Mouse (Mus musculus) skeletal muscle tissue, adult 2 months (tissue): ENCODE data around the gene Actn4.
A peak's percentile ranks its signal among the peaks of the same experiment; 100 is the strongest.
"Not testable (repeated sequence)": the region's sequence is repeated elsewhere in the genome, so short reads cannot be mapped to it uniquely, and the experiment has no call there.

Experiments used
- DNase-seq: peaks from one replicate; pipeline ENCODE4 v3.0.0-alpha.2; 2012; ENCODE audit warnings: low read depth, low spot score

Gene Actn4

GRCm38 (mm10) chr7:28886486-28886885 is 75.7 kb downstream of the Actn4 start:
- no peak for DNase-seq

GRCm38 (mm10) chr7:28883704-28884103 is 78.4 kb downstream of the Actn4 start:
- DNase-seq, result not testable (repeated sequence)

- DNase-seq, result no peak
Measured at GRCm38 (mm10) chr7:28883039-28883438, 79.1 kb downstream of the Actn4 start.

- no peak for DNase-seq
Measured at GRCm38 (mm10) chr7:28881199-28881598, 80.9 kb downstream of the Actn4 start, which contains the start of gene Capn12. Capn12 (plus strand) TSS chr7:28881422.

- no peak for DNase-seq
Measured at GRCm38 (mm10) chr7:28880554-28880953, 81.6 kb downstream of the Actn4 start.

- DNase-seq, result no peak
Measured at GRCm38 (mm10) chr7:28879606-28880005, 82.5 kb downstream of the Actn4 start.

- peak; percentile 64 for DNase-seq
Measured at GRCm38 (mm10) chr7:28877856-28878255, 84.3 kb downstream of the Actn4 start.

- DNase-seq, result no peak
Measured at GRCm38 (mm10) chr7:28877155-28877554, 85.0 kb downstream of the Actn4 start.

GRCm38 (mm10) chr7:28876099-28876498 is 86.0 kb downstream of the Actn4 start:
- DNase-seq, result no peak

GRCm38 (mm10) chr7:28874565-28874964 is 87.6 kb downstream of the Actn4 start:
- DNase-seq, result no peak

- no peak for DNase-seq
Measured at GRCm38 (mm10) chr7:28870901-28871664, 91.1 kb downstream of the Actn4 start.

GRCm38 (mm10) chr7:28867508-28868340 is 94.4 kb downstream of the Actn4 start:
- peak; percentile 83 for DNase-seq

- DNase-seq, result no peak
Measured at GRCm38 (mm10) chr7:28866769-28867507, 95.2 kb downstream of the Actn4 start.

- peak; percentile 66 for DNase-seq
Measured at GRCm38 (mm10) chr7:28865481-28866300, 96.4 kb downstream of the Actn4 start.

- no peak for DNase-seq
Measured at GRCm38 (mm10) chr7:28864288-28864750, 97.8 kb downstream of the Actn4 start.

- no peak for DNase-seq
Measured at GRCm38 (mm10) chr7:28863540-28863939, 98.6 kb downstream of the Actn4 start, which contains the start of gene Lgals7. Lgals7 (plus strand) TSS chr7:28863853.

- DNase-seq, result no peak
Measured at GRCm38 (mm10) chr7:28862817-28863499, 99.2 kb downstream of the Actn4 start.

GRCm38 (mm10) chr7:28860898-28861297 is 101.2 kb downstream of the Actn4 start:
- DNase-seq, result no peak

GRCm38 (mm10) chr7:28859953-28860352 is 102.2 kb downstream of the Actn4 start:
- DNase-seq, result no peak

GRCm38 (mm10) chr7:28850642-28851041 is 111.5 kb downstream of the Actn4 start:
- no peak for DNase-seq
